Mouse (Mus musculus) urinary bladder, postnatal 4 days (tissue): ENCODE results near the gene Rabggtb.

Experiments
- DNase-seq, 2 experiments: peaks; one replicate each; pipeline ENCODE4 v3.0.0; 2021 to 2022; ENCODE audit warnings: low spot score in 2 of 2

Gene Rabggtb

GRCm38 (mm10) chr3:153912546-153913509 is at the start of gene Rabggtb:
TSS of gene Rabggtb (minus strand) at chr3:153913009.
- DNase-seq: peak; percentile 94

GRCm38 (mm10) chr3:153961632-153962389 is 49.0 kb upstream of the Rabggtb start:
- no peak for DNase-seq

- DNase-seq: no peak
Measured at GRCm38 (mm10) chr3:153960884-153961283, 48.1 kb upstream of the Rabggtb start.

- no peak for DNase-seq
Measured at GRCm38 (mm10) chr3:153959731-153960207, 47.0 kb upstream of the Rabggtb start.

- DNase-seq: no peak
Measured at GRCm38 (mm10) chr3:153959035-153959730, 46.4 kb upstream of the Rabggtb start.

DNA sequence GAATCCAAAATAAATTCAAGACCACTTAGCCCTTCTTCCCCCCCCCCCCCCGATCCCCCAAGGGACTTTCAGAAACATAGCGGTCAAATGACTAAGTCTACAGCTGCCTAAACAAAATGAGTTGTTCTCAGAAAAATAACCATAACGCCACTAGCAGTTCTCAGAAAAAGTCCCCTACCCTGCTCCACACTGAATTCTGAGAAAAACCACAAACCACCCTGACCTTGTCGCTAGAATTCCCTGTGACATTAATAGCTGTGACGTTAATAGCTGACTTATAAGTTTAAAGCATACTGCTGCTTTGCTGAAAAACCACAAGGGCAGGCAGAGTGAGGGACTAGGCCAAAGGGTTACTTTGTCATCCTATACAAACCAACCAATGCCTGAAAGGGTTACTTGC is 45.1 kb upstream of the Rabggtb start:
- DNase-seq: no peak

DNA sequence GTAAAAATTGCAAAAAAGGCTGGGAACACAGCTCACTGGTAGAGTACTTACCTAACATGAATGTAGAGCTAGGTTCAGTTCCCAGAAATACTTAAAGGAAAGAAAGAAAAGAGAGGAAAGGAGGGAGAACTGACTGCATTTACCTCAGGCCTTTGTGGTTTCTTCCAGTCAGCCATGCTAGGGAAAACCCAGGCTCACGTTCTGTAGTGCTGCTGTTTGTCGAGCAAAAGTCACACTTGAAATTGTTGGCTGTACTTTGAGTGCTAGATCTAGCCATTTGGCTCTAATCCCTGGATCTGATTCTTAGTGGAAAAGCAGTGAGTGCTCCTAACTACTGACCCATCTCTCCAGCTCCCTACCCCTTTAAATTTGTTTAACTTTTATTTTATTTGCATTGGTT is 35.4 kb upstream of the Rabggtb start:
- no peak for DNase-seq

DNA sequence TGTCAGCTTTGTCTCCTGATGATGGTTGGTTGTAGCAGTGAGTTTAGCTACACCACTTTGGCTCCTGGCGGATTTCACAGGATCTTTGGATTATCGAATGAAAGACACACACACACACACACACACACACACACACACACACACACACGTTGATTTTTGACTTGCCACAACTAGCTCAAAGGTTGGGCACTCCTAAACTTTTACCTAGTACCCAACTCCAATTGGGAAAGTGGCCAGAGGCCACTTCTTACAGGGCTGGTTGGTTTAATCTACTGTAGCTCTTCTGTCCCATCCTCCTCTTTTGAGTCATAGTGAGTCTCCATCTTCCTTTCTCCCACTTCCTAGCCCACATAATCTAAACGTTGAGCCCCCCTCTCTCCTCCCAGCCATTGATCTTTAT is 34.5 kb upstream of the Rabggtb start:
- no peak for DNase-seq

DNA sequence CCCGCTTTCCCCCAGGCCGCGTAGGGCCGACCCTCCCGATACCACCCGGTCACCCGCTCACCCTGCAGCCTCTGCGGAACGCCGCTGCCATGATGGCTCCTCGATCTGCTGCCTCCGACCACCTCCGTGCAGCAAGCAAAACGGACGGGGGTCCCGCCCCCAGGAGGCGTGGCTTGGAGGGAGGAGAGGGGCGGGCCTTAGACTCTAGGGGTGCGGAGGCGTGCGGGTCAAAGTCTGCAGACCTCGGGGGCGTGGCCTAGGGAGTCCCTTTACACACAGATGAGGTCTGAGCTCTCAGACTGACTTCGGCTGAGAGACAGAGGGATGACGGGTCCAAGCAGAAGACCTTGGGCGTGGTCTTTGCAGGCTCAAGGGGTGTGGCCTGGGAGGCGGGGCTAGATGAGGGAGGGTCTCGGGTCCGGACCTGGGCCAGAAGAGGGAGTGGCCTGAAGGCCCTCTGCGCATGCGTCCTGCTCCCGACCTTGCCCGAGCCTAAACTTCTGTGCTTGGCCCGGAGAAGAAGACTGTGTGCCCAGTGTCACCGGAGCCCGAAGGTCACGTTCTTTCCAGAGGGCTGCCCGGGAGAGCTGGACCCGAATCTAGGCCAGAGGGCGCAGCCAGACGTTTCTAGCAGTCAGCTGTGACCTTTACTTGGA is 31.7 kb upstream of the Rabggtb start, which contains the start of gene Acadm:
Acadm (minus strand) TSS at position 298 of the 656 bp plus-strand sequence.
- DNase-seq: peak; percentile 97 to 98

DNA sequence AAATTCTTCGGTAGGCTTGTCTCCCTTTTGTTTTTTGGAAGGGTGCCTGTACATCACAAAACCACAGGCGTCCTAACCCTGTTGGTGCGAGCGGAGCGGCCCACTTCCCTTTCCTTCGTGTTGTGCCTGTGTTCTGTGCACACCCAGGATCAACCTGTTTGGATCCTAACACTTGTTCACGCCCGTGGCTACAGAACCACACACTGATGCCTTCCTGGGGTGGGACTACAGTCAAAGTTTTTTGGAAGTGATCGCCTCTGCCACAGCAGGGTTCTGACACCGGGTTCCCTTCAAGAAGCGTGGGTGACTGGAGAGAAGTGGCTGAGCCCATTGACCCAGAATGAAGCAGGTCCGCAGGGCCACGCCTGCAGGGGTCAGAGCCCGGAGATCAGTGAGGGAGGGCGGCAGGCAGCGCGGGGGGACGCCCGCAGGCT is 31.1 kb upstream of the Rabggtb start:
- no peak for DNase-seq

DNA sequence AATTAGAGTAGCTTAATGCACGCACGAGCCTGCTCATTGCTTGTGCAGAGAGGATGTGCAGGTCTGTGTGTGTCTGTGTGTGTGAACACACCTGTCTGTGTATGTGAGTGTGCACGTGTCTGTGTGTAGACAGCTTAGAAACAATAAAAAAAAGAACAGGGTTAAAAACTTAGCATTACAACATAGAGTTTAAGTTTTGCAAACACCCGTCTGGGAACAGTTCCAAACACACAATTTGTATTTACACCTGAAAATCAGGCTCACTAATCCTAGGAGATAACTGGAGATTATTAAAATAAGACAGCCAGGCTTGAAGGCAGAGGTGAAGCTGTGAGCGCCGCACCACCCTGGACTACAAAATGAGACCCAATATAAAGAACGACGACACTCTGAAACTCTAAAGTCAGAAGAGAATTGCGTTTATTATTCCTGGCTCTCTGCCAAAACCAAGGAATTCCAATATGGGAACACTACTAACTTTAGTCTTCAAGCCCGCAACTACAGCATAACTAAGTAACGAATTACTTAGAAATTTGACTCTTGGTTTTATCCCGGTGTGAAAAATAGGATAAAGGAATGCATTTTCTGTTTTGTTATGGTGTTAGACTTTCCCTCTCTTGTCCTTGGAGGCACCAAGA is 30.3 kb upstream of the Rabggtb start:
- DNase-seq: no peak

DNA sequence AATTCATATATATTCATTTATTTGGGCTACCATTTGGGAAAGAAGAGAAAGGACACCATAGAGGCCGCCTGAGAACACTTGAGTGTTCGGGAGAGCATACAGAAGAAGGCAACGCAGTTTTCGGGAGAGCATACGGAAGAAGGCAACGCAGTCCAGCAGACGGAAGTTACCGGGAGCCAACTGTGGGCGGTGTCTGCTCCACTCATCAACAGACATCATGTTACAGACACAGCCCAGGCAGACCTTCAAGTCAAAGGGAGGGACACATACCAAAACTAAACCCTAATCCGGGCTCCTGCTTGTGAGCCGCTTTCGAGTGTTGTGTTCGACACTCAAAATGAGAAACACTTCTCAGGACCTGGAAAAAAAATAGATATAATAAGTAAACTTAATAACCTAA is 28.8 kb upstream of the Rabggtb start:
- no peak for DNase-seq

DNA sequence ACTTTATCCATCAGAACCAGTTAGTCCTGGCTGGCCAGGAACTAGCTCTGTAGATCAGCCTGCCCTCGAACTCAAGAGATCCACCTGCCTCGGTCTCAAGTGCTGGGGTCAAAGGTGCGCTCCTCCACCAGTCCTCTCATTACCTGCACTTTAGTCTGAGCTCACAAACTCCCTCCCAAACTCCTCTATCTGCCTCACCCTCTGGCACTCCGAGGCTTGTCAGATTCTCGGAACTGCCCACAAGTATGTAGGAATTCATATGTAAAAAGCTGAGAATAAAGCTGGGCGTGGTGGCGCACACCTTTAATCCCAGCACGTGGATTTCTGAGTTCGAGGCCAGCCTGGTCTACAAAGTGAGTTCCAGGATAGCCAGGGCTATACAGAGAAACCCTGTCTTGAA is 27.7 kb upstream of the Rabggtb start:
- DNase-seq: no peak

DNA sequence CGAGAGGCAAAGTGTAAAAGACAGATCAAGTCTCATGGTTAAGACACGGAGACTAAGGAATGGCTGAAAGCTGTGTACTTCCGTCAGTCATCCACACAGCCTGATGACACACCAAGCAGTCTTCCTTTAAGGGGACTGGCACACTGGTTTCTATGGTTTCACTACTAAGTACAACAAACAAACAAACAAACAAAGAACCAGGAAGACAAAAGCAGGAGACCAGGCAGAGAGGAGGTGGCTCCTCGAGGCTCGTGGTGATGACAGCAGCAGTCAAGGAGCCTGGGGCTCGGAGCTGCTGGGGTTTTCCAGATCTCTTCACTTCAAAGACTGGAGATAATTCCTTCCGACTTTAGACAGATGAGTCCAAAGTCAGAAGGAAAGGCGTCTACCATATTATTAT is 27.2 kb upstream of the Rabggtb start:
- no peak for DNase-seq

GRCm38 (mm10) chr3:153937116-153937810 is 24.5 kb upstream of the Rabggtb start:
- no peak for DNase-seq

- no peak for DNase-seq
Measured at GRCm38 (mm10) chr3:153935878-153936277, 23.1 kb upstream of the Rabggtb start.

DNA sequence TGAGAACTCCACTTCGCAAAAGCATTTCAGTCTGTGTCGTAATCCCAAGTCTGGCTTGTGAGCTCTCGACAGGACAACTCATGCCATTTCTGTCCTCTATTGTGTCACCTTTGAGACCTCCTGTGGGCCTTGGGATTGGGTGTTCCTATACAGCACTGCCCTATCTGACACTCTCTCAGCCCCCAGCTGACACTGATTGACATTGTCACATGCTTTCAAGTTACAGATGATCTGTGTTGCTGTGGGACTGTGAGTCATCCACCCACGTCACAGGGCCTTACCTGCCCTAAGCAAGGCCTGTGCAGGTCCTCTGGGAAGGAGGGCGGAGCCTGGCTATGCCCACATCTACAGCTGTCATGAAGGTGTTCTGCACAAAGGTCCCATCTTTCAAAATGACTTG is 19.7 kb upstream of the Rabggtb start:
- no peak for DNase-seq

GRCm38 (mm10) chr3:153929526-153929925 is 16.7 kb upstream of the Rabggtb start:
- no peak for DNase-seq

GRCm38 (mm10) chr3:153926333-153926732 is 13.5 kb upstream of the Rabggtb start:
- no peak for DNase-seq
